In the genomic region with DNA sequence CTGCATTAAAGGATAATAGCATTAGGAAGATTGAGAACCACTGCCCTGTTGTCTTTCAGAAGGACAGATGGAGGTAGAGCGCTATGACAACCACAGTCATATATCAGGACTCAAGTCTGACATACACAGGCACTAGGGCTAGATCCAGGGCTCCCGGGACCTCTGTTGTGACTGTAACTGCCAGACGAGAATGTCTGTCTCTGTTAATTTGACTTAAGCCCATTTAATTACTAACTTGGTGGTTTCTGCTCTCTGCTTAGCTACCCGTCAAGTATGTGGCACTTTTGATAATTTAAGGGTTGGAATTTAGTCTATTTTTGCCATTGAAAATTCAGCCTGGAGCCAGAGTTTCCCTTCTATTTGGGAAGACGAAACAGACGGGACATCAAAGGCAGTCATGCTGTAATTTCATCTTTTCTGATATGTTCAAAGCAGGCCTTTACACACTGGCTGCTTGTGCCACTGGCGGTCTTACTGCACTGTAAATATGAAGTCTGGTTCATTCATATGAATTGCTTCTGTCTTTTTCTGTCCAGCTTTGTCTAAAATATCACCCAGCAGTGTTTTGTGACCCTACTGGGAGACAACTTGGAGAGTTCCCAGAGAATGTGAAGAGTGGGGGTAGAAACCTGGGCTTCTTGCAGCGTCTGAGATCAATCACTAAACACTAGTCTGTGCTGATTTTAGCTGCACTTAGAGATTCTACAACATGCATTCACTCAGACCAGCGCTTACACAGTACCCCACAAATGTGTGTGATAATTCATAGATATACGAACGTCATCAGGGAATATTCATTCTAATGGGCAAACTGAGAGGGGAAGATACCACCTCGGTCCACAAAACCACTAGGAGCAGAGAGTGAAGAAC, we compare ENCODE assay signal across 27 mouse cellular contexts. TPM values are rescaled to one million over a fixed set of nuclear protein-coding genes. Genes with fewer than 3 reads are reported as not detected.
DNase-seq lines count a peak whose midpoint lies in the region; ATAC-seq and TF ChIP-seq lines count a peak whose summit lies in the region.
"Had no signal": no experiment of that assay in that cellular context is flagged by ENCODE, and none has a peak within 500 bp of the region (broad histone marks: within the 10 kb centered on the region; RNA-seq: fewer than 3 reads in every experiment).

No protein-coding gene starts in this region.

- no peak for TF ChIP-seq CTCF in heart, adult 2 months (IDR thresholded peaks at IDR 0.05)
- no peak for TF ChIP-seq CTCF in kidney, adult 2 months (conservative IDR thresholded peaks at IDR 0.05; ENCODE audit: insufficient read depth, insufficient read length, low read depth, low read length)

- peak overlapping the region; percentile 73 for H3K27ac ChIP-seq in heart, adult 2 months
- 0 out of 2 replicates have a peak overlapping the region, but pooled peaks have one; percentile 35 for H3K27ac ChIP-seq in kidney, adult 2 months (ENCODE audit: insufficient read depth, low read depth, low read length)
- peak overlapping the region; percentile 32; the same call in 1 of the 2 replicates for H3K27ac ChIP-seq in midbrain, embryonic 15.5 days
- no peak overlapping the region for H3K27ac ChIP-seq in midbrain, embryonic 11.5 days (ENCODE audit: low read depth, low read length)
- H3K27ac ChIP-seq: gastrocnemius, adult 2 months; kidney, postnatal 0 days; neural tube, embryonic 15.5 days had no signal

- H3K36me3 ChIP-seq in heart, adult 2 months (ENCODE audit: control insufficient read depth, insufficient read depth, low read length) = no peaks in the 10 kb centered on the region
- H3K36me3 ChIP-seq in kidney, adult 2 months (ENCODE audit: control insufficient read depth, insufficient read depth, low read length) = no peaks in the 10 kb centered on the region
- no peaks in the 10 kb centered on the region for H3K36me3 ChIP-seq in midbrain, embryonic 15.5 days (replicated peaks)
- H3K36me3 ChIP-seq in midbrain, embryonic 11.5 days (ENCODE audit: control insufficient read depth, insufficient read depth, low read length) = no peaks in the 10 kb centered on the region
- H3K36me3 ChIP-seq: neural tube, embryonic 15.5 days had no signal

- TF ChIP-seq POLR2A in heart, adult 2 months (IDR thresholded peaks at IDR 0.05; ENCODE audit: insufficient read depth, low read depth, low read length) = no peak
- no peak for TF ChIP-seq POLR2A in kidney, adult 2 months (IDR thresholded peaks at IDR 0.05; ENCODE audit: low read depth, low read length)

- no peaks in the 10 kb centered on the region for H3K9me3 ChIP-seq in midbrain, embryonic 15.5 days
- H3K9me3 ChIP-seq in midbrain, embryonic 11.5 days (ENCODE audit: control insufficient read depth, low read length) = no peaks in the 10 kb centered on the region
- H3K9me3 ChIP-seq: neural tube, embryonic 15.5 days had no signal

- intact Hi-C loops in heart, adult 2 months (cut with DNase I) = no loop called here
- intact Hi-C loops in heart, postnatal 25 days (cut with DNase I) = no loop called here

- 55% methylated on average over 12 of the region's 12 CpGs for WGBS in heart, adult 2 months
- 58% methylated on average over 12 of the region's 12 CpGs for WGBS in kidney, adult 2 months
- WGBS in midbrain, embryonic 15.5 days = 69% methylated on average over 12 of the region's 12 CpGs
- 82% methylated on average over 12 of the region's 12 CpGs for WGBS in midbrain, embryonic 11.5 days

- no peak for TF ChIP-seq EP300 in heart, adult 2 months (IDR thresholded peaks at IDR 0.05; ENCODE audit: insufficient read depth, low read depth, low read length)

- no peak for DNase-seq in heart, adult 2 months
- no peak for DNase-seq in heart, postnatal 25 days (ENCODE audit: low spot score)
- peak; percentile 58 for DNase-seq in kidney, adult 2 months
- DNase-seq in kidney, postnatal 10 days = no peak
- DNase-seq in midbrain, embryonic 11.5 days (ENCODE audit: low spot score, missing footprints) = no peak
- no peak for DNase-seq in thymus, adult 18-20 months
- DNase-seq: adrenal gland, postnatal 25 days; cerebellum, adult 18-20 months; cerebellum, postnatal 25 days; embryo, embryonic 11 days; gastrocnemius, adult 2 months; liver, postnatal 0 days; lung, postnatal 4 days; thymus, postnatal 25 days had no signal

- no peaks in the 10 kb centered on the region for H3K27me3 ChIP-seq in heart, adult 2 months (ENCODE audit: control insufficient read depth, insufficient read depth, low read length)
- no peaks in the 10 kb centered on the region for H3K27me3 ChIP-seq in kidney, adult 2 months (replicated peaks; ENCODE audit: control insufficient read depth, insufficient read depth, low read length)
- no peaks in the 10 kb centered on the region for H3K27me3 ChIP-seq in midbrain, embryonic 15.5 days (replicated peaks)
- H3K27me3 ChIP-seq in midbrain, embryonic 11.5 days (ENCODE audit: control insufficient read depth, insufficient read depth, low read length) = no peaks in the 10 kb centered on the region
- H3K27me3 ChIP-seq: CH12.LX; neural tube, embryonic 15.5 days had no signal

- H3K4me1 ChIP-seq in heart, adult 2 months (ENCODE audit: control insufficient read depth, insufficient read depth, low read length) = peaks cover 1% of the 10 kb centered on the region; the same call in 1 of the 2 replicates
- H3K4me1 ChIP-seq in kidney, adult 2 months (ENCODE audit: control insufficient read depth, insufficient read depth, low read length) = peaks cover 4% of the 10 kb centered on the region
- 0 out of 2 replicates have a peak, but pooled peaks cover 2% of the 10 kb centered on the region for H3K4me1 ChIP-seq in midbrain, embryonic 15.5 days
- H3K4me1 ChIP-seq in midbrain, embryonic 11.5 days (ENCODE audit: control insufficient read depth, insufficient read depth, low read length) = no peaks in the 10 kb centered on the region

- peak; percentile 54 for ATAC-seq in midbrain, embryonic 15.5 days (replicated peaks)
- no peak for ATAC-seq in midbrain, embryonic 11.5 days (ENCODE audit: low FRiP score)
- ATAC-seq: hindbrain, embryonic 16.5 days; intestine, embryonic 16.5 days; liver, postnatal 0 days had no signal

- no peaks in the 10 kb centered on the region for H3K79me2 ChIP-seq in heart, adult 2 months (replicated peaks; ENCODE audit: control insufficient read depth, insufficient read depth, low read length)

- no peak overlapping the region for H3K4me3 ChIP-seq in heart, adult 2 months
- H3K4me3 ChIP-seq in kidney, adult 2 months (ENCODE audit: insufficient read depth, low read depth, low read length) = no peak overlapping the region
- no peak overlapping the region for H3K4me3 ChIP-seq in midbrain, embryonic 15.5 days
- no peak overlapping the region for H3K4me3 ChIP-seq in midbrain, embryonic 11.5 days (ENCODE audit: low read depth, low read length)
- H3K4me3 ChIP-seq: gastrocnemius, adult 2 months; neural tube, embryonic 15.5 days had no signal

- H3K4me2 ChIP-seq in midbrain, embryonic 15.5 days = no peak overlapping the region
- H3K4me2 ChIP-seq in midbrain, embryonic 11.5 days = no peak overlapping the region
- H3K4me2 ChIP-seq: neural tube, embryonic 15.5 days had no signal

- H3K9ac ChIP-seq in heart, adult 2 months (ENCODE audit: low read depth, low read length) = no peak overlapping the region
- no peak overlapping the region for H3K9ac ChIP-seq in midbrain, embryonic 15.5 days
- H3K9ac ChIP-seq in midbrain, embryonic 11.5 days (ENCODE audit: low read length) = no peak overlapping the region
- H3K9ac ChIP-seq: liver, postnatal 0 days; neural tube, embryonic 15.5 days had no signal

RNA-seq across cellular contexts. Expression of gene Gm26657, which starts 21.1 kb away (rescaled TPM):
- total RNA-seq in heart, adult 2 months (2021) = not detected
- not detected in 2 replicates for polyA plus RNA-seq in heart, adult 2 months (2012; rRNA removed)
- not detected for total RNA-seq in heart, postnatal 25 days (2021)
- polyA plus RNA-seq in kidney, adult 2 months (2012; rRNA removed) = not detected in 2 replicates
- not detected in 2 replicates for polyA plus RNA-seq in midbrain, embryonic 15.5 days (2015; fragmentation: Nextera tagmentation; extraction: Ambion mirVana)
- 0.14 TPM in 1 of 2 replicates, not detected in the other for polyA plus RNA-seq in midbrain, embryonic 11.5 days (2014; fragmentation: Nextera tagmentation; extraction: Ambion mirVana)
- total RNA-seq: adrenal gland, postnatal 25 days; CH12.LX; gastrocnemius, adult 2 months; hematopoietic stem cell, adult 5-6 weeks; layer of hippocampus, adult 8-10 months; left cerebral cortex, adult 18-20 months; left cerebral cortex, postnatal 36 days; liver, adult 2 months; MEL had no signal
- polyA plus RNA-seq: embryonic facial prominence, embryonic 14.5 days; hindbrain, embryonic 16.5 days; intestine, embryonic 16.5 days; kidney, postnatal 0 days; liver, adult 2 months; liver, postnatal 0 days; neural tube, embryonic 15.5 days had no signal

RNA-seq across cellular contexts. Expression of gene Actl7b, which starts 22.4 kb away (rescaled TPM):
- not detected for total RNA-seq in heart, adult 2 months (2021)
- polyA plus RNA-seq in heart, adult 2 months (2012; rRNA removed) = 0.64 and 0.74 TPM in 2 replicates
- not detected for total RNA-seq in heart, postnatal 25 days (2021)
- polyA plus RNA-seq in kidney, adult 2 months (2012; rRNA removed) = 0.25 and 0.57 TPM in 2 replicates
- not detected in 2 replicates for polyA plus RNA-seq in midbrain, embryonic 15.5 days (2015; fragmentation: Nextera tagmentation; extraction: Ambion mirVana)
- polyA plus RNA-seq in midbrain, embryonic 11.5 days (2014; fragmentation: Nextera tagmentation; extraction: Ambion mirVana) = not detected in 2 replicates
- total RNA-seq: adrenal gland, postnatal 25 days; gastrocnemius, adult 2 months; liver, adult 2 months; MEL had no signal
- polyA plus RNA-seq: embryonic facial prominence, embryonic 14.5 days; hindbrain, embryonic 16.5 days; intestine, embryonic 16.5 days; kidney, postnatal 0 days; liver, adult 2 months; liver, postnatal 0 days; neural tube, embryonic 15.5 days had no signal

RNA-seq across cellular contexts. Expression of gene Actl7a, which starts 24.4 kb away (rescaled TPM):
- total RNA-seq in heart, adult 2 months (2021) = not detected
- 0.23 and 0.37 TPM in 2 replicates for polyA plus RNA-seq in heart, adult 2 months (2012; rRNA removed)
- not detected for total RNA-seq in heart, postnatal 25 days (2021)
- 0.07 and 0.16 TPM in 2 replicates for polyA plus RNA-seq in kidney, adult 2 months (2012; rRNA removed)
- not detected in 2 replicates for polyA plus RNA-seq in midbrain, embryonic 15.5 days (2015; fragmentation: Nextera tagmentation; extraction: Ambion mirVana)
- polyA plus RNA-seq in midbrain, embryonic 11.5 days (2014; fragmentation: Nextera tagmentation; extraction: Ambion mirVana) = 0.11 TPM in 1 of 2 replicates, not detected in the other
- total RNA-seq: adrenal gland, postnatal 25 days; gastrocnemius, adult 2 months; hematopoietic stem cell, adult 5-6 weeks; layer of hippocampus, adult 8-10 months; left cerebral cortex, adult 18-20 months; left cerebral cortex, postnatal 36 days; liver, adult 2 months had no signal
- polyA plus RNA-seq: embryonic facial prominence, embryonic 14.5 days; hindbrain, embryonic 16.5 days; intestine, embryonic 16.5 days; kidney, postnatal 0 days; liver, adult 2 months; liver, postnatal 0 days; neural tube, embryonic 15.5 days had no signal
